Mouse (Mus musculus) erythroblast, embryonic 14.5 days (primary cell): ENCODE data around the gene Mum1. TPM values are rescaled to one million over a fixed set of nuclear protein-coding genes. Genes with fewer than 3 reads are reported as not detected.

Experiments used
- H3K27me3 ChIP-seq: 2 replicates; pipeline ENCODE4 v1.6.1; 2012; ENCODE audit warnings: inconsistent platforms; ENCODE audit not compliant: control insufficient read depth
- H3K36me3 ChIP-seq: 2 replicates; pipeline ENCODE4 v1.6.1; 2012; ENCODE audit warnings: mild to moderate bottlenecking, inconsistent platforms; ENCODE audit not compliant: control insufficient read depth
- H3K4me1 ChIP-seq: 2 replicates; pipeline ENCODE4 v1.6.1; 2012; ENCODE audit warnings: inconsistent platforms; ENCODE audit not compliant: control insufficient read depth
- H3K4me3 ChIP-seq: replicated peaks from 2 replicates; pipeline ENCODE3; 2012; ENCODE audit warnings: moderate library complexity, mild to moderate bottlenecking, inconsistent platforms
- H3K9me3 ChIP-seq: 2 replicates; pipeline ENCODE4 v1.6.1; 2012; ENCODE audit warnings: low read length, inconsistent platforms, mixed read lengths; ENCODE audit not compliant: control insufficient read depth
- GATA1 ChIP-seq: IDR thresholded peaks from 2 replicates; pipeline ENCODE4 v1.6.1; 2012; ENCODE audit warnings: low read length, inconsistent platforms, mixed read lengths
- TAL1 ChIP-seq: IDR thresholded peaks from 3 replicates; pipeline ENCODE4 v1.6.1; 2012; ENCODE audit warnings: low read length, inconsistent platforms, mixed read lengths
- polyA plus RNA-seq: library from polyadenylated mRNA; stranded (reverse); fragments of >175 nt; gene quantifications from 2 replicates; pipeline ENCODE4 v1.2.3, GENCODE M21; 2012

Gene Mum1
- polyA plus RNA-seq, 1 experiment, result 4.7 TPM

- Histone ChIP-seq H3K4me3 (peak overlapping the region; percentile 84), H3K27me3 (peaks cover 8% of the 10 kb centered on the region), H3K9me3 (no peaks in the 10 kb centered on the region), H3K4me1 (peaks cover 37% of the 10 kb centered on the region), H3K36me3 (peaks cover 43% of the 10 kb centered on the region)
- TF ChIP-seq GATA1 (no peak), TAL1 (no peak)
Observed at GRCm38 (mm10) chr10:80227166-80227539, 919 bp downstream of the Mum1 start.

GRCm38 (mm10) chr10:80227877-80228775, 1.9 kb downstream of the Mum1 start:
- Histone ChIP-seq H3K27me3 (peaks cover 6% of the 10 kb centered on the region), H3K4me1 (peaks cover 44% of the 10 kb centered on the region), H3K36me3 (peaks cover 52% of the 10 kb centered on the region), H3K4me3 (peak overlapping the region; percentile 84), H3K9me3 (no peaks in the 10 kb centered on the region)
- TF ChIP-seq TAL1 (no peak), GATA1 (no peak)

- TF ChIP-seq GATA1 (no peak), TAL1 (no peak)
- Histone ChIP-seq H3K9me3 (no peaks in the 10 kb centered on the region), H3K36me3 (peaks cover 98% of the 10 kb centered on the region), H3K4me3 (no peak overlapping the region), H3K4me1 (peaks cover 15% of the 10 kb centered on the region), H3K27me3 (no peaks in the 10 kb centered on the region)
Observed at GRCm38 (mm10) chr10:80236145-80236825, 10.1 kb downstream of the Mum1 start.

GRCm38 (mm10) chr10:80237020-80237419, 10.8 kb downstream of the Mum1 start:
- H3K36me3 ChIP-seq, result peaks cover 97% of the 10 kb centered on the region

GRCm38 (mm10) chr10:80238306-80238705, 12.1 kb downstream of the Mum1 start:
- H3K9me3 ChIP-seq, result no peaks in the 10 kb centered on the region
- H3K36me3 ChIP-seq, result peaks cover 97% of the 10 kb centered on the region
- TF ChIP-seq TAL1 (no peak), GATA1 (no peak)
- peaks cover 18% of the 10 kb centered on the region for H3K4me1 ChIP-seq
- H3K4me3 ChIP-seq, result no peak overlapping the region
- no peaks in the 10 kb centered on the region for H3K27me3 ChIP-seq

More at GRCm38 (mm10) chr10:80237020-80237419, 10.8 kb downstream of the Mum1 start:
- TF ChIP-seq GATA1, result no peak
- TF ChIP-seq TAL1, result no peak
- Histone ChIP-seq H3K27me3 (no peaks in the 10 kb centered on the region), H3K4me3 (no peak overlapping the region), H3K9me3 (no peaks in the 10 kb centered on the region), H3K4me1 (peaks cover 19% of the 10 kb centered on the region)

GRCm38 (mm10) chr10:80239791-80240190, 13.6 kb downstream of the Mum1 start:
- H3K36me3 ChIP-seq, result peaks cover 97% of the 10 kb centered on the region

GRCm38 (mm10) chr10:80242088-80242487, 15.9 kb downstream of the Mum1 start:
- peaks cover 32% of the 10 kb centered on the region for H3K4me1 ChIP-seq
- no peaks in the 10 kb centered on the region for H3K9me3 ChIP-seq
- H3K36me3 ChIP-seq, result peaks cover 81% of the 10 kb centered on the region
- H3K27me3 ChIP-seq, result no peaks in the 10 kb centered on the region
- no peak overlapping the region for H3K4me3 ChIP-seq
- TF ChIP-seq GATA1 (no peak), TAL1 (no peak)

More at GRCm38 (mm10) chr10:80239791-80240190, 13.6 kb downstream of the Mum1 start:
- H3K4me3 ChIP-seq, result no peak overlapping the region
- no peaks in the 10 kb centered on the region for H3K27me3 ChIP-seq
- H3K9me3 ChIP-seq, result no peaks in the 10 kb centered on the region
- H3K4me1 ChIP-seq, result peaks cover 16% of the 10 kb centered on the region
- TF ChIP-seq TAL1 (no peak), GATA1 (no peak)

- TF ChIP-seq TAL1 (no peak), GATA1 (no peak)
- Histone ChIP-seq H3K36me3 (peaks cover 76% of the 10 kb centered on the region), H3K4me1 (peaks cover 33% of the 10 kb centered on the region), H3K9me3 (no peaks in the 10 kb centered on the region), H3K4me3 (no peak overlapping the region), H3K27me3 (no peaks in the 10 kb centered on the region)
Observed at GRCm38 (mm10) chr10:80242607-80243006, 16.4 kb downstream of the Mum1 start.

- Histone ChIP-seq H3K36me3 (peaks cover 53% of the 10 kb centered on the region), H3K9me3 (no peaks in the 10 kb centered on the region)
Observed at GRCm38 (mm10) chr10:80244791-80245399, 18.7 kb downstream of the Mum1 start.

More at GRCm38 (mm10) chr10:80244791-80245399, 18.7 kb downstream of the Mum1 start:
- Histone ChIP-seq H3K27me3 (no peaks in the 10 kb centered on the region), H3K4me3 (no peak overlapping the region), H3K4me1 (peaks cover 51% of the 10 kb centered on the region)
- TF ChIP-seq GATA1, result no peak
- TF ChIP-seq TAL1, result no peak
